Mouse (Mus musculus): ENCODE data around the gene Gm44805. TPM values are rescaled to one million over a fixed set of nuclear protein-coding genes. Genes with fewer than 3 reads are reported as not detected.
A peak's percentile ranks its signal among the peaks of the same experiment; 100 is the strongest.

Gene Gm44805
- total RNA-seq, 1 experiment, result not detected

DNA sequence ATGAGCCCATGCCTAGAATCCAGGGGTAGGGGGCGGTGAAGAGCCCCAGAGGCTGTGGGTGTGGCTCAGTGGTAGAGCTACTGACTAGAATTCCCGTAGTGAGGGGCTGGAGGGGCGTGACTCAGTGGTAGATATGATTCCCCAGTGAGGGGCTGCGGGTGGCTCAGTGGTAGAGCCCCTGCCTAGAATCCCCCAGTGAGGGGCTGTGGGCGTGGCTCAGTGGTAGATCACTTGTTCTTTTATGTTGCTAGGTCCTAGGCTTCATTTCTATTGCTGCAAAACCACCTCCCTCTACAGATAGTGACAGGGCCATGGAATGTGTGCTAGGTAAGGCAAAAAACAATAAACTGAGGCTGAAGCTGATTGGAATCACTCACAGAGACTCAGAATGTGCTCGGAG lies 14.7 kb upstream of the Gm44805 start:
- H3K9ac ChIP-seq (ENCODE audit: insufficient read depth, low read depth, low read length, poor library complexity, severe bottlenecking), result no peak overlapping the region
- in situ Hi-C loops (cut with MboI; ENCODE audit: low sequenced_read_pairs in 2 of 2, unreplicated experiment in 2 of 2), result no loop called here
- peak overlapping the region in 1 of 2 experiments; percentile 79; a peak in 2 of 4 replicates for H3K4me3 ChIP-seq (ENCODE audit: insufficient read depth in 1 of 2, low read depth in 1 of 2, low read length in 2 of 2, poor library complexity in 1 of 2, severe bottlenecking in 1 of 2)
- peaks cover 2 to 31% of the 10 kb centered on the region in 2 experiments; a peak in 2 of 4 replicates for H3K4me1 ChIP-seq (ENCODE audit: control insufficient read depth in 2 of 2, insufficient read depth in 2 of 2, low read length in 2 of 2, poor library complexity in 1 of 2)
- TF ChIP-seq ZNF384 (IDR thresholded peaks at IDR 0.05; ENCODE audit: low read depth, low read length) (no peak), MAFK (IDR thresholded peaks at IDR 0.05; ENCODE audit: insufficient read depth, low read depth, low read length) (no peak), HCFC1 (IDR thresholded peaks at IDR 0.05; ENCODE audit: borderline replicate concordance, insufficient read depth, low read length) (no peak), ZC3H11A (IDR thresholded peaks at IDR 0.05; ENCODE audit: borderline replicate concordance, low read depth, low read length) (no peak), CHD2 (IDR thresholded peaks at IDR 0.05; ENCODE audit: low read depth, low read length) (no peak)
- H3K27ac ChIP-seq (ENCODE audit: insufficient read depth, low read depth, low read length, poor library complexity, severe bottlenecking), result no peak overlapping the region
- DNase-seq (ENCODE audit: low read depth, low spot score), result no peak
- H3K36me3 ChIP-seq (ENCODE audit: control insufficient read depth, insufficient read depth, low read length, poor library complexity, severe bottlenecking), result peaks cover 17% of the 10 kb centered on the region
- no peaks in the 10 kb centered on the region for H3K9me3 ChIP-seq (ENCODE audit: control insufficient read depth, insufficient read depth, low read depth, low read length)

DNA sequence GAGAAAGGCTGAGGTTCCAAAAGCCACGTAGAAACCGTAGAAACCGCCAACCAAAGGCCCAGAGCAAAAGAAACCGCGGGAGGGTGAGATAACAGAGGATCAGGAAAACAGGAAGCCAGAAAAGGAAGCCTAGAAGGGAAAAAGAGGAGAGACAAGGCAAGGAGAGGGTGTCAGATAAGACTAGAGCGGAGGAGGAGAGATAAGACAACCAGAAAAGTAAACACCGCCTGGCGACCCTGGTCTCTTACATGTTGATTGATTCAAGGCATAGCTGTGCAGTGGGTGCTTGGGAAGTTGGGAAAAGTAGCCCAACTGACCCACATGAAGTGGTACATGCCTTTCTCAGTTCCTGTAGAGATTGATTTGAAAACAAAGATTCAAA lies 14.0 kb upstream of the Gm44805 start:
- Histone ChIP-seq H3K36me3 (ENCODE audit: control insufficient read depth, insufficient read depth, low read length, poor library complexity, severe bottlenecking) (peaks cover 17% of the 10 kb centered on the region), H3K27ac (ENCODE audit: insufficient read depth, low read depth, low read length, poor library complexity, severe bottlenecking) (peak overlapping the region; percentile 13; the same call in 1 of the 2 replicates), H3K4me3 (ENCODE audit: insufficient read depth in 1 of 2, low read depth in 1 of 2, low read length in 2 of 2, poor library complexity in 1 of 2, severe bottlenecking in 1 of 2) (no peak overlapping the region), H3K4me1 (ENCODE audit: control insufficient read depth in 2 of 2, insufficient read depth in 2 of 2, low read length in 2 of 2, poor library complexity in 1 of 2) (peaks cover 2 to 30% of the 10 kb centered on the region in 2 experiments; a peak in 2 of 4 replicates), H3K9me3 (ENCODE audit: control insufficient read depth, insufficient read depth, low read depth, low read length) (no peaks in the 10 kb centered on the region), H3K9ac (ENCODE audit: insufficient read depth, low read depth, low read length, poor library complexity, severe bottlenecking) (no peak overlapping the region; the same call in 1 of the 2 replicates)
- in situ Hi-C loops (cut with MboI; ENCODE audit: low sequenced_read_pairs in 2 of 2, unreplicated experiment in 2 of 2), result no loop called here
- TF ChIP-seq MAFK (IDR thresholded peaks at IDR 0.05; ENCODE audit: insufficient read depth, low read depth, low read length) (no peak), HCFC1 (IDR thresholded peaks at IDR 0.05; ENCODE audit: borderline replicate concordance, insufficient read depth, low read length) (no peak), ZNF384 (IDR thresholded peaks at IDR 0.05; ENCODE audit: low read depth, low read length) (no peak), CHD2 (IDR thresholded peaks at IDR 0.05; ENCODE audit: low read depth, low read length) (no peak), ZC3H11A (IDR thresholded peaks at IDR 0.05; ENCODE audit: borderline replicate concordance, low read depth, low read length) (no peak)
- DNase-seq (ENCODE audit: low read depth, low spot score), result no peak

DNA sequence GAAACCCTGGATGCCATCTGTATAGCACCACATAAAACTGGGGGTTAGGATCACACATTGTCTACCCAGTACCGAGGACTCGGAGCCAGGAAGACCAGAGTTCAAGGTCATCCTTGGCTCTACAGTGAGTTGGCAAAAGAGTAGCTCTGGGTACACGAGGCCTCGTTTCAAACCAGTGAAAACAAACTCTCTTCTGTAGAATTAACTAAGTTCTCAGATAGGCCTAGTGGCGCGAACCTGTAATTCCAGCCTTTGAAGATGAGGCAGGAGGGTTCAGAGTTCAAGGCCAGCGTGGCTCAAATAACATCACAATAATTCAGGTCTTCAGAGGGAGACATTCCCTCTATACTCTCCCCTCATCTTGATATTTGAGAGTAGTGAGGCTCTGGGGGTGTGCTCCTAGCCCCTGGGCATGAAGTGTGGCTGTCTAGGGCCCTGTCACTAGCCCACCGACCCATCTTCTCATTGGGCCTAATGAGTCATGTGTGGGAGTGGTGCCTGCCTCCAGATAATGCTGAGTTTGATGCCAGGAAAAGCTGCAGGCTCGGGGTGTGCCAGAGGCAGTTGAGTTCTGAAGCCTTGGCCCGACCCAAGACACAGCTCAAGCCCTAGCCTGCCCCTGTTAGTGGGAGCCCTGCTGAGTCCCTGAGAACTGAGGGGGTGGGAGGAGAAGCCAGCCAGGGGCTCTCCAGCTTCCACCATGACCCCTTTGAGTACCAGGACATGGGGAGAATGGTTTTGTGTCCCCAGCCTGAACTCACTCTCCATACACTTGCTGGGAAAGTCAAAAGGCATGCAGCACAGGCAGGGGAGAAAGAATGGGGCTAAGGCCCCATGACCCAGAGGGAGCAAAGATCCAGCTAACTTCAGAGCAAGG lies 13.4 kb upstream of the Gm44805 start:
- Histone ChIP-seq H3K36me3 (ENCODE audit: control insufficient read depth, insufficient read depth, low read length, poor library complexity, severe bottlenecking) (peaks cover 17% of the 10 kb centered on the region), H3K9ac (ENCODE audit: insufficient read depth, low read depth, low read length, poor library complexity, severe bottlenecking) (no peak overlapping the region), H3K4me1 (ENCODE audit: control insufficient read depth in 2 of 2, insufficient read depth in 2 of 2, low read length in 2 of 2, poor library complexity in 1 of 2) (peaks cover 2 to 27% of the 10 kb centered on the region in 2 experiments; a peak in 2 of 4 replicates), H3K9me3 (ENCODE audit: control insufficient read depth, insufficient read depth, low read depth, low read length) (no peaks in the 10 kb centered on the region), H3K4me3 (ENCODE audit: insufficient read depth in 1 of 2, low read depth in 1 of 2, low read length in 2 of 2, poor library complexity in 1 of 2, severe bottlenecking in 1 of 2) (no peak overlapping the region), H3K27ac (ENCODE audit: insufficient read depth, low read depth, low read length, poor library complexity, severe bottlenecking) (peak overlapping the region; percentile 13)
- DNase-seq (ENCODE audit: low read depth, low spot score), result no peak
- in situ Hi-C loops (cut with MboI; ENCODE audit: low sequenced_read_pairs in 2 of 2, unreplicated experiment in 2 of 2), result no loop called here
- TF ChIP-seq ZNF384 (IDR thresholded peaks at IDR 0.05; ENCODE audit: low read depth, low read length), result no peak
- TF ChIP-seq CHD2 (IDR thresholded peaks at IDR 0.05; ENCODE audit: low read depth, low read length), result no peak
- TF ChIP-seq ZC3H11A (IDR thresholded peaks at IDR 0.05; ENCODE audit: borderline replicate concordance, low read depth, low read length), result no peak
- no peak for TF ChIP-seq HCFC1 (IDR thresholded peaks at IDR 0.05; ENCODE audit: borderline replicate concordance, insufficient read depth, low read length)
- TF ChIP-seq MAFK (IDR thresholded peaks at IDR 0.05; ENCODE audit: insufficient read depth, low read depth, low read length), result no peak

DNA sequence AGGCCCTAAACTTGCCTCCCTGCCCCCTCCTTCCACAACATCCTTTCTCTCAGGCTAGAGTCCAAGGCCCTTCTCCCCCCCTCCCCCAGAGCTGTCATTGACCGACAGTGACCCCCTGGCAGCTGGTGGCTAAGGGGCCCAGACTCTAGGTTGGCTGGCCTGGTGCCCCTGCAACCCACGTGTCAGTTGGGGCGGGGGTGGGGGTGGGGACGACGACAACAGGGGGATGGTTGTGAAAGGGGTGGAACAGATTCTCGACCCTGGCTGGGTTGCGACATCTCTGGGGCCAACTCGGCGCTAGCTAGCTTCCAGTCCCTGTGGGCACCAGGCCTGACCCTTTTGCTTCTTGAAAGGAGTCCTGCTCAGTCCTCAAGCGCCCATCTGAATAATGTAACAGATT lies 12.2 kb upstream of the Gm44805 start:
- Histone ChIP-seq H3K9ac (ENCODE audit: insufficient read depth, low read depth, low read length, poor library complexity, severe bottlenecking) (no peak overlapping the region), H3K4me3 (ENCODE audit: insufficient read depth in 1 of 2, low read depth in 1 of 2, low read length in 2 of 2, poor library complexity in 1 of 2, severe bottlenecking in 1 of 2) (no peak overlapping the region), H3K9me3 (ENCODE audit: control insufficient read depth, insufficient read depth, low read depth, low read length) (no peaks in the 10 kb centered on the region), H3K36me3 (ENCODE audit: control insufficient read depth, insufficient read depth, low read length, poor library complexity, severe bottlenecking) (peaks cover 17% of the 10 kb centered on the region), H3K27ac (ENCODE audit: insufficient read depth, low read depth, low read length, poor library complexity, severe bottlenecking) (no peak overlapping the region), H3K4me1 (ENCODE audit: control insufficient read depth in 2 of 2, insufficient read depth in 2 of 2, low read length in 2 of 2, poor library complexity in 1 of 2) (peaks cover 2 to 24% of the 10 kb centered on the region in 2 experiments; a peak in 2 of 4 replicates)
- TF ChIP-seq MAFK (IDR thresholded peaks at IDR 0.05; ENCODE audit: insufficient read depth, low read depth, low read length) (no peak), HCFC1 (IDR thresholded peaks at IDR 0.05; ENCODE audit: borderline replicate concordance, insufficient read depth, low read length) (no peak), ZNF384 (IDR thresholded peaks at IDR 0.05; ENCODE audit: low read depth, low read length) (no peak), CHD2 (IDR thresholded peaks at IDR 0.05; ENCODE audit: low read depth, low read length) (no peak), ZC3H11A (IDR thresholded peaks at IDR 0.05; ENCODE audit: borderline replicate concordance, low read depth, low read length) (no peak)
- DNase-seq (ENCODE audit: low read depth, low spot score), result no peak
- in situ Hi-C loops (cut with MboI; ENCODE audit: low sequenced_read_pairs in 2 of 2, unreplicated experiment in 2 of 2), result no loop called here
